Mouse (Mus musculus): Measurements from ENCODE around the gene Ppp1r36. TPM values are rescaled to one million over a fixed set of nuclear protein-coding genes. Genes with fewer than 3 reads are reported as not detected.
"Not testable (repeated sequence)": the region's sequence is repeated elsewhere in the genome, so short reads cannot be mapped to it uniquely, and the experiment has no call there.

Ppp1r36 gene
- polyA plus RNA-seq, 1 experiment from 2014 or later: 0.77 TPM

DNA sequence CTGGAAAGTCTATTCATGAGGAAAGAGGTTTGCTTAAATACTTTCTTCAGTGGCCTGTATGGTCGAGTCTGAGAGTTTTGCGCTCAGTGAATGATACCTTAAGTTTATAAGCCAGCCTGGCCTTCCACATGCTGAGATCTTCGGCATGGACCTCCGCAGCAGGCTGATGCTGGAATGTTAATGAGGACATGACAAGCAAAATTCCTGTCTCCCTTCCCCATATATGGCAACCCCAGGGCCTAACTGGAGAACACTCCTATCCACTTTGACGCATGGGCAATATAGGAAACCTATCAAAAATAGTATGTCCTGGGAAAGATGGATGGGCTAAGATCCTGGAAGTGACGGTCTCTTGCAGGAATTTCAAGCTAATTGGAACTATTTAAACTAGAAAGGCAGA lies 30.8 kb downstream of the Ppp1r36 start:
- Histone ChIP-seq H3K9me3 (replicated peaks; ENCODE audit: control insufficient read depth, low read length) (no peaks in the 10 kb centered on the region), H3K4me1 (ENCODE audit: control insufficient read depth, insufficient read depth, low read length) (no peaks in the 10 kb centered on the region), H3K27ac (ENCODE audit: low read depth, low read length) (no peak overlapping the region), H3K4me2 (ENCODE audit: low read length) (no peak overlapping the region), H3K36me3 (ENCODE audit: control insufficient read depth, insufficient read depth, low read length) (no peaks in the 10 kb centered on the region), H3K9ac (ENCODE audit: low read length) (no peak overlapping the region), H3K27me3 (replicated peaks; ENCODE audit: control insufficient read depth, insufficient read depth, low read length) (no peaks in the 10 kb centered on the region), H3K4me3 (ENCODE audit: low read depth, low read length) (no peak overlapping the region)
- ATAC-seq (no peak), DNase-seq (ENCODE audit: low spot score) (no peak)
- WGBS: 81% methylated on average over 6 of the region's 6 CpGs

DNA sequence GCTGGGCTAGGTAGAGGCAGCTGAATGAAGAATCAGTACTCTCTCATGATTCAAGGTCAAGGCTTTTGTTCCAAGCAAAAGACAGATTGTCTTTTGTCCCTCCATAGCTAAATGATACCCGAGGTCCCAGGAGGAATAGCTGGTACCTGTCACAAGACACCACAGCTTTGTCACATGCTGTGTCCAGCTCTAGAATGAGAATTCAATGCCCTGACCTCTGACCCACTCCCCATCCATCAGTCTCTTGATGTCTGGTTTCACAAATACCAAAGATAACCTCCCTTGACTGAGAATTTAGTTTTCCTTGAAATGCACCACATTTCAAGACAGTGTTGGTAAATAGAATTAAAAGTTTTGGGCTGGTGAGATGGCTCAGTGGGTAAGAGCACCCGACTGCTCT lies 34.9 kb downstream of the Ppp1r36 start:
- H3K4me3 ChIP-seq (ENCODE audit: low read depth, low read length): no peak overlapping the region
- H3K9me3 ChIP-seq (replicated peaks; ENCODE audit: control insufficient read depth, low read length): no peaks in the 10 kb centered on the region
- 73% methylated on average over 2 of the region's 2 CpGs for WGBS
- no peaks in the 10 kb centered on the region for H3K36me3 ChIP-seq (ENCODE audit: control insufficient read depth, insufficient read depth, low read length)
- no peaks in the 10 kb centered on the region for H3K4me1 ChIP-seq (ENCODE audit: control insufficient read depth, insufficient read depth, low read length)
- no peak overlapping the region for H3K9ac ChIP-seq (ENCODE audit: low read length)
- no peak overlapping the region for H3K27ac ChIP-seq (ENCODE audit: low read depth, low read length)
- no peak for DNase-seq (ENCODE audit: low spot score)
- ATAC-seq: no peak
- H3K27me3 ChIP-seq (replicated peaks; ENCODE audit: control insufficient read depth, insufficient read depth, low read length): no peaks in the 10 kb centered on the region
- H3K4me2 ChIP-seq (ENCODE audit: low read length): no peak overlapping the region

DNA sequence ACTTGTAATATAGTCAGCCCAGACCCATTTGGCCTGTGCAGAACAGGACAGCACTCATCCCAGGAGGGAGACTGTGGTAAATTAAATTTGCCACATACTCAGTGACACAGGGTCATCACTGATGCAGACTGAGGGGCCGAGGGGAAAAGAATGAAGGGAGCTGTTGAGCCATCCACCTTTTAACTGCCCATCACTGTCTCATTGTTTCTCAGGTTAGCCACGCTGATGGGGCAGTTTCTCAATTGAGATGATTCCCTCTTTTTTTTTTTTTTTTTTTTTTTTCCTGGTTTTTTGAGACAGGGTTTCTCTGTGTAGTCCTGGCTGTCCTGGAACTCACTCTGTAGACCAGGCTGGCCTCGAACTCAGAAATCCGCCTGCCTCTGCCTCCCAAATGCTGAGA lies 41.1 kb downstream of the Ppp1r36 start:
- H3K4me3 ChIP-seq (ENCODE audit: low read depth, low read length); H3K36me3 ChIP-seq (ENCODE audit: control insufficient read depth, insufficient read depth, low read length); H3K4me1 ChIP-seq (ENCODE audit: control insufficient read depth, insufficient read depth, low read length); ATAC-seq; H3K27ac ChIP-seq (ENCODE audit: low read depth, low read length); H3K4me2 ChIP-seq (ENCODE audit: low read length); DNase-seq (ENCODE audit: low spot score); H3K9me3 ChIP-seq (replicated peaks; ENCODE audit: control insufficient read depth, low read length); H3K9ac ChIP-seq (ENCODE audit: low read length); H3K27me3 ChIP-seq (replicated peaks; ENCODE audit: control insufficient read depth, insufficient read depth, low read length): not testable (repeated sequence)
- 87% methylated on average over 4 of the region's 4 CpGs for WGBS

- no peaks in the 10 kb centered on the region for H3K27me3 ChIP-seq (replicated peaks; ENCODE audit: control insufficient read depth, insufficient read depth, low read length)
- H3K4me3 ChIP-seq (ENCODE audit: low read depth, low read length): no peak overlapping the region
- H3K27ac ChIP-seq (ENCODE audit: low read depth, low read length): no peak overlapping the region
- H3K36me3 ChIP-seq (ENCODE audit: control insufficient read depth, insufficient read depth, low read length): no peaks in the 10 kb centered on the region
- no peak for ATAC-seq
- H3K9ac ChIP-seq (ENCODE audit: low read length): no peak overlapping the region
- H3K4me2 ChIP-seq (ENCODE audit: low read length): no peak overlapping the region
- H3K9me3 ChIP-seq (replicated peaks; ENCODE audit: control insufficient read depth, low read length): no peaks in the 10 kb centered on the region
- DNase-seq (ENCODE audit: low spot score): no peak
- H3K4me1 ChIP-seq (ENCODE audit: control insufficient read depth, insufficient read depth, low read length): no peaks in the 10 kb centered on the region
- WGBS: 51% methylated on average over 4 of the region's 4 CpGs
Observed at GRCm38 (mm10) chr12:76459032-76459431, 41.7 kb downstream of the Ppp1r36 start.

GRCm38 (mm10) chr12:76463391-76463790 lies 46.1 kb downstream of the Ppp1r36 start:
- Histone ChIP-seq H3K4me2 (ENCODE audit: low read length) (no peak overlapping the region), H3K27me3 (replicated peaks; ENCODE audit: control insufficient read depth, insufficient read depth, low read length) (no peaks in the 10 kb centered on the region), H3K4me1 (ENCODE audit: control insufficient read depth, insufficient read depth, low read length) (no peaks in the 10 kb centered on the region), H3K9ac (ENCODE audit: low read length) (no peak overlapping the region), H3K36me3 (ENCODE audit: control insufficient read depth, insufficient read depth, low read length) (no peaks in the 10 kb centered on the region), H3K27ac (ENCODE audit: low read depth, low read length) (no peak overlapping the region), H3K9me3 (replicated peaks; ENCODE audit: control insufficient read depth, low read length) (no peaks in the 10 kb centered on the region), H3K4me3 (ENCODE audit: low read depth, low read length) (no peak overlapping the region)
- ATAC-seq: no peak
- 93% methylated on average over 9 of the region's 9 CpGs for WGBS
- DNase-seq (ENCODE audit: low spot score): no peak

DNA sequence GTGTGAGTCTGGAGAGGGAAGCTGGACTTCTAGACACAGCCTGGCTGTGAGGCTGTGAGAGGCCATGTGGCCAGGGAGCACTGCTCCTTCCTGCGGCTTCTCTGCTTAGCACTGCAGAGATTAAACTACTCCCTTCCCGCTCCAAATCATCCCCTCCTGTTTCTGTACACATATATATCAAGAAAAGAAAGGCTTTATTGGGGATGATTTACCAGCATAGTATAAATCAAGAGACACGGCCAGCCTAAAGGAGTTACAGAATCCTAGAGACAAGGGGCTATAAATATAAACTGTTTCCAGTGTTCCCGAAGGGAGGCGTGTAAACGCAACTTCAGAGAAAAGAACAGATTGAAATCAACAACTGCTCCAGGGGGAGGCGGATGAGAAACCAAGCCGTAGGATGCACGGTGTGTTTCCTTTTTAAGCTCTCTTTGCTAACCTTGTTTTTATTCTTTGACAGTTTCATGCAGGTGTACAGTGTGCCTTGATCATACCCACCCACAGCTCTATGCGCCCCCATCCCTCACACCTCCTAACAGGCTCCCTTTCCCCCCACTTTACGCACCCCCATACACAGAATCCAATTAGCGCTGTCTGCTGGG lies 47.4 kb downstream of the Ppp1r36 start:
- ATAC-seq (no peak), DNase-seq (ENCODE audit: low spot score) (no peak)
- Histone ChIP-seq H3K36me3 (ENCODE audit: control insufficient read depth, insufficient read depth, low read length) (no peaks in the 10 kb centered on the region), H3K27me3 (replicated peaks; ENCODE audit: control insufficient read depth, insufficient read depth, low read length) (no peaks in the 10 kb centered on the region), H3K4me1 (ENCODE audit: control insufficient read depth, insufficient read depth, low read length) (no peaks in the 10 kb centered on the region), H3K4me3 (ENCODE audit: low read depth, low read length) (no peak overlapping the region), H3K9ac (ENCODE audit: low read length) (no peak overlapping the region), H3K4me2 (ENCODE audit: low read length) (no peak overlapping the region), H3K27ac (ENCODE audit: low read depth, low read length) (no peak overlapping the region), H3K9me3 (replicated peaks; ENCODE audit: control insufficient read depth, low read length) (no peaks in the 10 kb centered on the region)
- 78% methylated on average over 12 of the region's 12 CpGs for WGBS

DNA sequence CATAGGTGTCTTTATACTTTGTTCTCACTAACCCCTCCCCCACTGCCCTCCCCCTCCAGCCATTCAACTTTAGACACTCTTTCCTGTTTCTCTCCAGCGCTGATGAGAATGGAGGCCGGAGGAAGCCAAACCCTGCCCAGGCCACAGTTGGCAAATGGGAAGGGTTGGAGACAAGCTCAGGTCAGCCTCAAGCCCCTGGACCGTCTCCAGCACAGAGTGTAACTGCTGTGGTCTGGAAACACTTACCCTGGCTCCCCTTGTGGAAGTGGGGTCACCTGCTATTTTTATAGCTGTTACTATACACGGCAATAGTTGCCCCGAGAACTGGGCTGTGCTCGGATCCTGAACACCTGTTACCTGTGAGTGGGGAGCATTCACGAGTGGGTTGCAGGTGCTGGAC lies 49.3 kb downstream of the Ppp1r36 start:
- Histone ChIP-seq H3K36me3 (ENCODE audit: control insufficient read depth, insufficient read depth, low read length) (no peaks in the 10 kb centered on the region), H3K4me3 (ENCODE audit: low read depth, low read length) (no peak overlapping the region), H3K4me1 (ENCODE audit: control insufficient read depth, insufficient read depth, low read length) (no peaks in the 10 kb centered on the region), H3K27ac (ENCODE audit: low read depth, low read length) (no peak overlapping the region), H3K9ac (ENCODE audit: low read length) (no peak overlapping the region), H3K27me3 (replicated peaks; ENCODE audit: control insufficient read depth, insufficient read depth, low read length) (no peaks in the 10 kb centered on the region), H3K9me3 (replicated peaks; ENCODE audit: control insufficient read depth, low read length) (no peaks in the 10 kb centered on the region), H3K4me2 (ENCODE audit: low read length) (no peak overlapping the region)
- 88% methylated on average over 7 of the region's 7 CpGs for WGBS
- no peak for ATAC-seq
- no peak for DNase-seq (ENCODE audit: low spot score)

- ATAC-seq (no peak), DNase-seq (ENCODE audit: low spot score) (no peak)
- Histone ChIP-seq H3K9me3 (replicated peaks; ENCODE audit: control insufficient read depth, low read length) (no peaks in the 10 kb centered on the region), H3K27ac (ENCODE audit: low read depth, low read length) (no peak overlapping the region), H3K36me3 (ENCODE audit: control insufficient read depth, insufficient read depth, low read length) (no peaks in the 10 kb centered on the region), H3K4me3 (ENCODE audit: low read depth, low read length) (no peak overlapping the region), H3K9ac (ENCODE audit: low read length) (no peak overlapping the region), H3K27me3 (replicated peaks; ENCODE audit: control insufficient read depth, insufficient read depth, low read length) (no peaks in the 10 kb centered on the region), H3K4me1 (ENCODE audit: control insufficient read depth, insufficient read depth, low read length) (no peaks in the 10 kb centered on the region), H3K4me2 (ENCODE audit: low read length) (no peak overlapping the region)
- 72% methylated on average over 7 of the region's 7 CpGs for WGBS
Observed at GRCm38 (mm10) chr12:76467256-76467655, 49.9 kb downstream of the Ppp1r36 start.

- Histone ChIP-seq H3K4me1 (ENCODE audit: control insufficient read depth, insufficient read depth, low read length) (no peaks in the 10 kb centered on the region), H3K27ac (ENCODE audit: low read depth, low read length) (no peak overlapping the region), H3K9ac (ENCODE audit: low read length) (no peak overlapping the region), H3K4me2 (ENCODE audit: low read length) (no peak overlapping the region), H3K4me3 (ENCODE audit: low read depth, low read length) (no peak overlapping the region), H3K27me3 (replicated peaks; ENCODE audit: control insufficient read depth, insufficient read depth, low read length) (no peaks in the 10 kb centered on the region), H3K9me3 (replicated peaks; ENCODE audit: control insufficient read depth, low read length) (no peaks in the 10 kb centered on the region), H3K36me3 (ENCODE audit: control insufficient read depth, insufficient read depth, low read length) (no peaks in the 10 kb centered on the region)
- ATAC-seq (peak; percentile 67), DNase-seq (ENCODE audit: low spot score) (peak; percentile 81)
- 15% methylated on average over 4 of the region's 4 CpGs for WGBS
Observed at GRCm38 (mm10) chr12:76472046-76472445, 54.7 kb downstream of the Ppp1r36 start.
